In the genomic region with DNA sequence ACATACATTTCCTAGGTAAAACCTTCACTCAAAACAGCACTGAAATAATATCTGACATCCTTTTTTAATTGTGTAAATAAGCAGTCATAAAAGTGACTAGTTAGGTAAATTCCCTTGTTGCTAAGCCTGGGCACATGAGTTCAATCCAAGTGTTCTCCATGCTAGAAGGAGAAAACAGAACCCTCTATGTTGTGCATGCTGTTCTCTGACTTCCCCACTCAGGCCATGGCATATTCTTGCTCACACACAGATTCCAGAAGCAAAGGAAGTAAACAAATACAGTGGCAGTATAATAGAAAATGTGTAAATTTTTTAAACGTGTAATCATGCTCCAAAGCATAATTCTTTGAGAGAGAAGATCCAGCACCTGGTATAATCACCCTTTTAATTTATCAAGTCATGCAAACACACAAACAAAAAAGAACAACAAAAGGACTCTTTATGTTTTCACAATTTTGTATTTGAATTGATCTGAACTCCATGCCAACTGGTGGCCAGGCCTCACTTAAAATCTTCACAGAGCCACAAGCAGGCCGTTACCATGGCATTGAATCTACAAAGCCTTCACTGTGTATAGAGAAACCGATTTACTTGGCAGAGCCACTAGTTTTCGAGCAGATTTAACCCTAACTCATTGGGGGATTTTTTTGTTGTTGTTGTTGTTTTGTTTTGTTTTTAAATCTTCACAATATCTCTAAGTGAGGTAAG, we compare ENCODE assay signal across 13 mouse cellular contexts.
DNase-seq lines count a peak whose midpoint lies in the region.
"Had no signal": no experiment of that assay in that cellular context is flagged by ENCODE, and none has a peak within 500 bp of the region (broad histone marks: within the 10 kb centered on the region; RNA-seq: fewer than 3 reads in every experiment).

No protein-coding gene starts in this region.

- peak; percentile 6 for DNase-seq in embryo, embryonic 10 days (ENCODE audit: low spot score)
- DNase-seq in embryo, embryonic 10.5 days (ENCODE audit: low spot score), result no peak
- peak; percentile 3 to 11 for DNase-seq in layer of hippocampus, postnatal 10 days (ENCODE audit: low spot score in 2 of 2)
- DNase-seq in layer of hippocampus, adult 8-10 months (ENCODE audit: low spot score in 2 of 2), result no peak
- peak; percentile 1 for DNase-seq in right cerebral cortex, adult 18-20 months
- no peak for DNase-seq in right cerebral cortex, postnatal 25 days
- no peak for DNase-seq in kidney, adult 18-20 months
- no peak for DNase-seq in ovary, postnatal 36 days (ENCODE audit: low spot score)
- DNase-seq: cerebellum, postnatal 14 days; heart, postnatal 10 days; lung, embryonic 14.5 days; lung, postnatal 4 days; thymus, postnatal 4 days had no signal

Comparison
In these comparisons a context has a peak if more than half of its experiments do, and no peak if none do; other contexts are left out.
1. DNase-seq: peak in embryo, embryonic 10 days (single experiment), layer of hippocampus, postnatal 10 days (2 of 2) and right cerebral cortex, adult 18-20 months (single experiment); none in embryo, embryonic 10.5 days (single experiment), layer of hippocampus, adult 8-10 months (0 of 2), right cerebral cortex, postnatal 25 days (single experiment), kidney, adult 18-20 months (single experiment) and ovary, postnatal 36 days (single experiment).